Mouse (Mus musculus) monocyte, adult 2 months (primary cell): ENCODE data around the gene Itga3.

Experiments
- DNase-seq, 2 experiments: peaks; one replicate each; pipeline ENCODE4 v3.0.0; 2022; ENCODE audit warnings: low spot score in 2 of 2, low read depth in 1 of 2

Itga3 gene

GRCm38 (mm10) chr11:95076536-95077111, at the start of gene Itga3:
Itga3 (minus strand) TSS chr11:95076801.
- no peak for DNase-seq

- no peak for DNase-seq
These were observed 48.9 kb upstream of the Itga3 start for GRCm38 (mm10) chr11:95125366-95125948.

GRCm38 (mm10) chr11:95122100-95122489, 45.5 kb upstream of the Itga3 start:
- DNase-seq, result no peak

- no peak for DNase-seq
These were observed 44.8 kb upstream of the Itga3 start for GRCm38 (mm10) chr11:95121161-95122099.

- no peak for DNase-seq
These were observed 44.0 kb upstream of the Itga3 start for GRCm38 (mm10) chr11:95120633-95121020.

DNA sequence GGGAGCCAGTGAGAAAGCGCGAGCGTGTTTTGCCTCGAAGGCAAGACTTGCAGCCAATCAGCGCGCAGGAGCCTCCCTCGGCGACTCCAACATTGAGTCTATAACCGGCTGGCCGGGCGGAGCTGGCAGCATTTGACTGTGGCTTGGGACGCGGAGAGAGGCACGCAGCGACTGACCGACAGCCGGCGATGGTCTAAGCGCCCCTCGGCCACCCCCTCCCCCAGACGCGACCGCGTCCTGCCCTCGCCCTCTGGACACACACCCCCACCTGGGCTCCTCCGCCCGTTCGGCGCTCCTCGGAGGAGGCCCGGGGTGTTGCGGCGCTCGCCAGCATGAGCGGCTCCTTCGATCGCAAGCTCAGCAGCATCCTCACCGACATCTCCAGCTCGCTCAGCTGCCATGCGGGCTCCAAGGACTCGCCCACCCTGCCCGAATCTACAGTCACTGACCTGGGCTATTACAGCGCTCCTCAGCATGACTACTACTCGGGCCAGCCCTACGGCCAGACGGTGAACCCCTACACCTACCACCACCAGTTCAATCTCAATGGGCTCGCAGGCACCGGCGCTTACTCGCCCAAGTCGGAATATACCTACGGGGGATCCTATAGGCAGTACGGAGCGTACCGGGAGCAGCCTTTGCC, 43.5 kb upstream of the Itga3 start, which contains the start of gene Dlx3:
TSS of gene Dlx3 (plus strand) at position 130 of the 643 bp plus-strand sequence.
- DNase-seq, result no peak

GRCm38 (mm10) chr11:95118505-95118904, 41.9 kb upstream of the Itga3 start:
- peak in 1 of 2 experiments; percentile 31 for DNase-seq

DNA sequence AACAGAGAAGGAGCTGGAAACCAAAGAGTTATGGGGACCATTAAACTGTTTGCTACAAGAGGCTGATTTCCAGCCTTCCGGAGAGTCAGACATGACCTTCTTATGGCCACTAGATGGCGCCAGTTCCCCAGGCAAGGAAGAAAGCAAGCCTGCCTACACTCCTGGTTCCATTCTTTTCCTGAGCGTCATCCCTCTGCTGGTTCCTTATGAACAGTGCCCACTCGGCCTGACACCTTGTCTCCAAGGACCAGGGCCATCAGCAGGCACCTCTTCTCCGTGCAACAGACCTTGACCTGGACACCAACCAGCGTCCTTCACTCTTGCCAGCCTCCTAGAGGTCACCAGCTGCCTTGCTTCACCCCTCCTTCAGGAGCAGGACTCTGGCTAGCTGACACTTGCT, 40.4 kb upstream of the Itga3 start:
- peak in 1 of 2 experiments; percentile 38 for DNase-seq

DNA sequence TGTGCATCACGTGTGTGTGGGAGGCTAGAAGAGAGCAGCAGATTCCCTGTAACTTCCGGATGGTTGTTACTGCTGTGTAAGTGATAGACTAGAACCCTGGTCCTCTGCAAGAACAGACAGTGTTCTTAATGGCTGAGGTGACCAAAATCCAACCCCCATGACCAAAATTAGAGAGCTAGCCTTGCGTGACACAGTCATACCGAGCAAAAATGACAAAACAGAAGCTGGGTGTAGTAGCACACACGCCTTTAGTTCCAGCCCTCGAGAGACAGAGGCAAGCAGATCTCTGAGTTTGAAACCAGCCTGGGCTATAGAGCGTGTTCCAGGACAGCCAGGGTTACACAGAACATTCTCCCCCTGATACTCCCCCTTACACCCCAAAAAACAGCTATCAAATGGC, 33.5 kb upstream of the Itga3 start:
- DNase-seq, result no peak

DNA sequence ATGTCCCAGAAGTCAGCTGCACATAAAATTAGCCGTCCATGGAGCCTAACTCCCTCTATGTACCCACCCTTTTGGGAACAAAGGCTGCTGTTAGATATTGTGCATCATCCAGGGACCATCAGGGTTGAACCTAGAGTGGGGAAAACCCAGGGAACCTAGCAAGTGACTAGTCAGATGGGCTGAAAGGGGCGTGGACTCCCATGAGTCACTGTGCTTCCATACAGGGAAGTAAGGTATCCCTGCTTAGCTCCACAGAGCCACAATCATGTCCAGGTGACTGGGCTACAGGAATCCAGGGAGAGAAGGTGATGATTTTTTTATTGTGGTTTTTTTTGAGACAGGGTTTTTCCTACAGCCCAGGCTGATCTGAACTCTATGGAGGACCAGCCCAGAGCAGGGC, 32.4 kb upstream of the Itga3 start:
- DNase-seq, result no peak

GRCm38 (mm10) chr11:95106440-95107236, 30.0 kb upstream of the Itga3 start:
- peak in 1 of 2 experiments; percentile 40 for DNase-seq

DNA sequence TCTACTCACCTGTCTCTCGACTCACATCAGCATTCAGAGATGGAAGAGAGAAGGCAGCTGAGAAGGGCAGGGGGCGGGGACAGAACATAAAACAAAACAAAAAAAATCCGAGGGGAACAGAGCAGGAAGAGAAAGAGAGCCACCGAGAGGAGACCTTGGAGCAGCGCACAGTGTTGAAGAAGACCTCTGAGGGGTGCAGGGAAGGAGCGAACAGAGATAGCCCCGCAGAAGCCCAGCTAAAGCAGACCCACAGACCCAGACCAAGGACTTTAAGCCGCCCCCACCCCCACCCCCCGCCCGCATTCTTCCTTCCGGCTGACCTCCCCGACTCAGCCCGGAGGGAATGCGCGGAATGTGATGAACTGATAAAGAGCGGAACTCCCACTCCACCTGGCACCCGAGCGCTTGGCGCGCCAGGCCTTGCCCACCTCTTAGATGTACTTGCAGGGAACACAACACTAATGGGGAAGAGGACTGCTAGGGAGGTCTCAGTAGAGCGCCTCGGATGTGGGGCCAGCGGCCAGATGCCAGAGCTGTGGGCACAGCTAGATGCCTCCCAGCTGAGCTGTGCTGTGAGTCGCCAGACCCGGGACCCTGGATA, 28.8 kb upstream of the Itga3 start:
- DNase-seq, result no peak

GRCm38 (mm10) chr11:95104266-95104665, 27.7 kb upstream of the Itga3 start:
- DNase-seq, result no peak

DNA sequence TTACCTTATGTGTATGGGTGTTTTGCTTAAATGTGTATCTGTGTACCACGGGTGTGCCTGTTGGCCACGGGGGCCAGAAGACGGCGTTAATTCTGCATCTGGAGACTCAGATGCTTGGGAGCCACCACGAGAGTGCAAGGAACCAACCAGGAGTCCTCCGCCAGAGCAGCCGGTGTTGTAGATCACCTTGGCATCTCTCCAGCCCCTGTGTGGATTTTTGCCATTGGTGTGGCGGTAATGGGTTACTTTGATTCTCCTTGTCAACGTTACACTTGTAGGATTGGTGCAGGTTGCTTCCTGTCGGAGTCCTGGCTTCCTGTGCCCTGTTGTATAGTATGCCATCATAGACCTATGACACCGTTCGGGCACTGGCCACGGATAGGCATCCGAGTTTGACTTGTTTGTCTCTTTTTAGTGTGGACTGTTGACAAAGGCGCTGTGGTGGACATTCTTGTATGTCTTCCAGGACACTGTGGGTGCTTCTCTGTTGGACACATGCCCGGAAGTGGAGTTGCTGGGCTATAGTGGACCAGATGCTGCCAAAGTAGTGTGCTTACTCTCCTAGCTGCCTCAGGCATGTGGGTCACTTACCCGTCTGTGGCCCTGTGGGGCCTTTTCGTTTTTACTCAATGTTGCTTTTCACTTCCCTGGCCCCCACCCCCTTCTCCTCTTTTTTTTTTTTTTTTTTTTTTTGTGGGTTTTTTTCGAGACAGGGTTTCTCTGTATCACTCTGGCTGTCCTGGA, 25.7 kb upstream of the Itga3 start:
- no peak for DNase-seq

GRCm38 (mm10) chr11:95101071-95101788, 24.6 kb upstream of the Itga3 start:
- no peak for DNase-seq

DNA sequence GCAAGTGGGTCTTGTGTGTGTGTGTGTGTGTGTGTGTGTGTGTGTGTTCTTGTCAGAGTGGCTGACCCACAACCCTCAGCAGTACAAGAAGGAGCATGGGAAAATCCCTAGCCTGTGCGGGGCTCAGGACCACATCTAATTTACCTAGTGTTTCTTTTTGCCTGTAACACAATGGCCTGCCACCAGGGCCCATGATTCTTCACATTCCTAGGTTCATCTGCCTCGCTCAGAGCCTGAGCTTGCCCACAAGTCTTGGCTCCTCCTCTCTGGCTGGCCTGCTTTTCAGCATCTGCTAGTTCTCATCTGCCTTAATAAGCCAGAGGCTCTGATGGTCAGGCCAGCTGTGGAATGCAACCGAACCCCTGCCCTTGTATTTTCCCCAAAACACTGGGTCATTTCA, 23.8 kb upstream of the Itga3 start:
- no peak for DNase-seq

DNA sequence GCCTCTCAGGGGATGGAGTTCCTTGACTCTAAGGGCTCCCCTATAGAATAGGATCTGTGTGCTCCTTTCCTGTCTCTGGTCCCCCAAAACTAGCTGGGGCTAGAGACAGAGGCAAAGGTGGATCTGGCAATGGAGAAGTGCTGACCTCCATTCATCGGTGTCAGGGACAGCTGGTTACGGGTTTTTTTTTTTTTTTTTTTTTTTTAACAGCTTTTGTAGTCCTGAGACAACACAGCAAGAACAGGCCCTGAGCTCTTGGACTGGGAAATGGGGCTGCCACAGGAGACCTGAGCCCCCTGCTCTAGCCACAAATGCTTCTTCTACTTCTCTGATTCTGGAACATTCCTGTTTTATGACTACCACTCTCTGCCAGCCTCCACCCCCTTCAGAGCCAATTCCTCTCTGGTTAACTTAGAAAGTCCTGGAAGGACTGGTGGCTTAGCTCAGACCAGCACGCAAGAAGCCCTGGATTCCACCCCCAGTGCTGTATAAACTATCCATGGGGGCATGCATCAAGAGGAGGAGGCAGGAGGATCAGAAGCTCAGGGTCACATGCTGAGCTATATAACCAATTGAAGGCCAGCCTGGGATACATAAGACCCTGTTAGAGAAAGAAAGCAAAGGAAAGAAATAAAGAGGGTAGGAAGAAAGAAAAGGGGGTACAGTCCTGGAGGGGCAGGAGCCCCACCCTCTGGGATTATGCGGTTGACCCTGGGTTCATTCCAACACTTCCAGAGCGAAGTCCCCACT, 21.9 kb upstream of the Itga3 start:
- no peak for DNase-seq

GRCm38 (mm10) chr11:95097889-95098288, 21.3 kb upstream of the Itga3 start:
- no peak for DNase-seq
